Mouse (Mus musculus) kidney, postnatal 0 days (tissue): ENCODE data around the gene Prss21. TPM values are rescaled to one million over a fixed set of nuclear protein-coding genes. Genes with fewer than 3 reads are reported as not detected.

Experiments
- ATAC-seq: fragments of 200-750 bp; cut with Nextera tagmentation; replicated peaks from 2 replicates; pipeline ENCODE4 v1.8.0; 2017; ENCODE audit warnings: low read depth, moderate number of reproducible peaks, moderate TSS enrichment, moderate library complexity; ENCODE audit not compliant: low FRiP score
- DNase-seq: peaks from one replicate; pipeline ENCODE4 v3.0.0-alpha.2; 2016; ENCODE audit warnings: low spot score
- H3K27ac ChIP-seq: fragments of 300-500 bp; sonication (generic); 2 replicates; pipeline ENCODE4 v1.5.1; 2014; ENCODE audit warnings: mild to moderate bottlenecking
- H3K27me3 ChIP-seq: fragments of 300-500 bp; sonication (generic); 2 replicates; pipeline ENCODE4 v1.6.1; 2014; ENCODE audit warnings: low read length, mixed read lengths; ENCODE audit not compliant: insufficient read depth
- H3K36me3 ChIP-seq: fragments of 300-500 bp; sonication (generic); 2 replicates; pipeline ENCODE4 v1.6.1; 2014; ENCODE audit warnings: low read length, mixed read lengths; ENCODE audit not compliant: insufficient read depth
- H3K4me1 ChIP-seq: fragments of 300-500 bp; sonication (generic); replicated peaks from 2 replicates; pipeline ENCODE4 v1.6.1; 2014; ENCODE audit warnings: antibody characterized with exemption, low read length, mixed read lengths; ENCODE audit not compliant: insufficient read depth
- H3K4me2 ChIP-seq: fragments of 300-500 bp; sonication (generic); 2 replicates; pipeline ENCODE4 v1.6.1; 2014; ENCODE audit warnings: mild to moderate bottlenecking, low read length, moderate library complexity, mixed read lengths
- H3K4me3 ChIP-seq: fragments of 300-500 bp; sonication (generic); replicated peaks from 2 replicates; pipeline ENCODE4 v1.5.1; 2014; ENCODE audit warnings: low read depth, low read length
- H3K9ac ChIP-seq: fragments of 300-500 bp; sonication (generic); 2 replicates; pipeline ENCODE4 v1.6.1; 2014; ENCODE audit warnings: low read depth, low read length
- H3K9me3 ChIP-seq: fragments of 300-500 bp; sonication (generic); replicated peaks from 2 replicates; pipeline ENCODE4 v1.6.1; 2016; ENCODE audit warnings: low read length, inconsistent platforms, mixed read lengths
- CTCF ChIP-seq: IDR thresholded peaks from 2 replicates; pipeline ENCODE4 v1.5.1; 2016; ENCODE audit warnings: antibody characterized with exemption, low read depth, mild to moderate bottlenecking, moderate library complexity
- WGBS: fragments of 180-500 bp; shearing (Covaris S2); extraction: QIAGEN DNeasy Blood & Tissue Kit; methylation state at CpG from one replicate; pipeline ENCODE4 v1.1.7; 2014; 5-methylcytosine and 5-hydroxymethylcytosine counted together
- polyA plus RNA-seq: library from polyadenylated mRNA; unstranded; fragments of >200 nt; fragmentation: Nextera tagmentation; extraction: Ambion mirVana; gene quantifications from 2 replicates; pipeline ENCODE4 v1.2.1, GENCODE M21; 2015

Prss21 gene
- polyA plus RNA-seq, 1 experiment from 2014 or later, result not detected

DNA sequence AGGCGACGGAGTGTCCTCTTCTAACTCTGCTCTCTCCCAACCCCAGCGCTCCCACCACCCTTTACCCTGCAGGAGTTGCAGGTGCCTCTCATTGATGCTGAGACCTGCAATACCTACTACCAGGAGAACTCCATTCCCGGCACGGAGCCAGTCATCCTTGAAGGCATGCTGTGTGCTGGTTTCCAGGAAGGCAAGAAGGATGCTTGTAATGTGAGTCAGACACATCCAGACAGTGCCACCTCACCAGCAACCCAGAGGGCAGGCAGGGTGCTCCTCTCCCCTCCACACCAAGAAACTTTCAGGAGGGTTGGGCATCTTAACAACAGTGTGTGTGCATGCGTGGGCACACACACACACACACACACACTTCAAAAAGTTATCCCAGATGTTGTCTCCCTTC lies 10.7 kb upstream of the Prss21 start:
- H3K4me1 ChIP-seq, result no peaks in the 10 kb centered on the region
- H3K9me3 ChIP-seq, result no peaks in the 10 kb centered on the region
- no peak overlapping the region for H3K27ac ChIP-seq
- no peak overlapping the region for H3K4me2 ChIP-seq
- H3K27me3 ChIP-seq, result no peaks in the 10 kb centered on the region
- 71% methylated on average over 6 of the region's 6 CpGs for WGBS
- no peak for TF ChIP-seq CTCF
- no peak overlapping the region for H3K9ac ChIP-seq
- no peak overlapping the region for H3K4me3 ChIP-seq
- no peak for DNase-seq
- ATAC-seq, result no peak
- no peaks in the 10 kb centered on the region for H3K36me3 ChIP-seq

DNA sequence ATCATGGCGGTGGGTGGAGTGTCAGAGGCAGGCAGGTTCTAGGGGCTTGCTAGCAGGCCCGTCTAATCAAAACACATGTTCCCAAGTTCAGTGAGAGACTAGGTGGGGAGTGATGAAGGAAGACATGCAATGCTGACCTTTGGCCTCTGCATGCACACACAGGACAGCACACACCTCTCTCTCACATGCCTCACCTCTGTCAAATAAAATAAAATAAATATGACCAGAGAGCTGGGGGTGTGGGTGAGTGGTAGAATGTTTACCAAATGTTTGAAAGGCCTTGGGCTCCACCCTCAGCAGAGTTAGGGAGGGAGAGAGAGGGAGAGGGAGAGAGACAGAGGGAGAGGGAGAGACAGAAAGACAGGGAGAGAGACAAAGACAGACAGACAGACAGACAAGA lies 9.9 kb upstream of the Prss21 start:
- Histone ChIP-seq H3K9me3 (no peaks in the 10 kb centered on the region), H3K27ac (no peak overlapping the region), H3K9ac (no peak overlapping the region), H3K27me3 (no peaks in the 10 kb centered on the region), H3K36me3 (no peaks in the 10 kb centered on the region), H3K4me3 (no peak overlapping the region), H3K4me1 (no peaks in the 10 kb centered on the region), H3K4me2 (no peak overlapping the region)
- no peak for TF ChIP-seq CTCF
- WGBS, result 84% methylated on average over 2 of the region's 2 CpGs
- ATAC-seq (no peak), DNase-seq (no peak)

DNA sequence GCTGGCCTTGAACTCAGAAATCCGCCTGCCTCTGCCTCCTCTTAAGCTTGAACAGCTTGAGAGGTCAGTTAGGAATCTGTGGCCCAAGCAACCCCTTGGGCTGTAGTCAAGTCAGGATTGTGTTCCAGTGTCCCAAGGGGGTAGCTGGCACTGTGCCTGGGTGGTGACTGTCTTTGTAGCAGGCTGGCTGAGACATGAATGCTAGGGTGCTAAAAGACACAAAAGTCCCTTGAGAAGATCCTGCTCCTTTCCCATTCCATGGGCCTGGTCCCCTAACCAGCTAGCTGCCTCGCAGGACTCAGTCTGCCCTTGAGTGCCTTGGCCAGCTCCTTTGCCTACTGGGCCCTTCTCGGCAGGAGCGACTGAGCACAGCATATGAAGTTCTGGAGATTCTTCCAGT lies 4.9 kb upstream of the Prss21 start:
- ATAC-seq, result no peak
- no peak for TF ChIP-seq CTCF

DNA sequence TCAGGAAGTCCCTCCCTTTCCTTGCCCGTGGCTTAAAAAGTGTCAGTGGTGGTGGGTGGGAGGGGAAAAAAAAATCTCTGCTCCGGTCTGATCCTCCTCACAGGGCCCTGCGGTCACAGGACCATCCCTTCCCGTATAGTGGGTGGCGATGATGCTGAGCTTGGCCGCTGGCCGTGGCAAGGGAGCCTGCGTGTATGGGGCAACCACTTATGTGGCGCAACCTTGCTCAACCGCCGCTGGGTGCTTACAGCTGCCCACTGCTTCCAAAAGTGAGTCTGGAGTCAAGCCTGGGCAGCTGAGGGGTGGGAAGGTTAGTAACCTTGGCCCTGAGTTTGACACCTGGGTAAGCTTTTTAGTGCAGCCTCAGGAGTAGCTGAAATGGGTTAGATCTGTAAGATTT lies 657 bp downstream of the Prss21 start:
- Histone ChIP-seq H3K27me3 (no peaks in the 10 kb centered on the region), H3K9me3 (no peaks in the 10 kb centered on the region), H3K4me3 (no peak overlapping the region), H3K36me3 (no peaks in the 10 kb centered on the region), H3K4me1 (no peaks in the 10 kb centered on the region), H3K27ac (no peak overlapping the region), H3K9ac (no peak overlapping the region), H3K4me2 (no peak overlapping the region)
- DNase-seq, result no peak
- no peak for TF ChIP-seq CTCF
- ATAC-seq, result no peak
- WGBS, result 85% methylated on average over 11 of the region's 11 CpGs

More for the DNA sequence above, 4.9 kb upstream of the Prss21 start:
- Histone ChIP-seq H3K9me3 (no peaks in the 10 kb centered on the region), H3K9ac (no peak overlapping the region), H3K36me3 (no peaks in the 10 kb centered on the region), H3K4me2 (no peak overlapping the region), H3K27me3 (no peaks in the 10 kb centered on the region), H3K27ac (no peak overlapping the region), H3K4me3 (no peak overlapping the region), H3K4me1 (no peaks in the 10 kb centered on the region)
- no peak for DNase-seq
- 92% methylated on average over 4 of the region's 4 CpGs for WGBS

DNA sequence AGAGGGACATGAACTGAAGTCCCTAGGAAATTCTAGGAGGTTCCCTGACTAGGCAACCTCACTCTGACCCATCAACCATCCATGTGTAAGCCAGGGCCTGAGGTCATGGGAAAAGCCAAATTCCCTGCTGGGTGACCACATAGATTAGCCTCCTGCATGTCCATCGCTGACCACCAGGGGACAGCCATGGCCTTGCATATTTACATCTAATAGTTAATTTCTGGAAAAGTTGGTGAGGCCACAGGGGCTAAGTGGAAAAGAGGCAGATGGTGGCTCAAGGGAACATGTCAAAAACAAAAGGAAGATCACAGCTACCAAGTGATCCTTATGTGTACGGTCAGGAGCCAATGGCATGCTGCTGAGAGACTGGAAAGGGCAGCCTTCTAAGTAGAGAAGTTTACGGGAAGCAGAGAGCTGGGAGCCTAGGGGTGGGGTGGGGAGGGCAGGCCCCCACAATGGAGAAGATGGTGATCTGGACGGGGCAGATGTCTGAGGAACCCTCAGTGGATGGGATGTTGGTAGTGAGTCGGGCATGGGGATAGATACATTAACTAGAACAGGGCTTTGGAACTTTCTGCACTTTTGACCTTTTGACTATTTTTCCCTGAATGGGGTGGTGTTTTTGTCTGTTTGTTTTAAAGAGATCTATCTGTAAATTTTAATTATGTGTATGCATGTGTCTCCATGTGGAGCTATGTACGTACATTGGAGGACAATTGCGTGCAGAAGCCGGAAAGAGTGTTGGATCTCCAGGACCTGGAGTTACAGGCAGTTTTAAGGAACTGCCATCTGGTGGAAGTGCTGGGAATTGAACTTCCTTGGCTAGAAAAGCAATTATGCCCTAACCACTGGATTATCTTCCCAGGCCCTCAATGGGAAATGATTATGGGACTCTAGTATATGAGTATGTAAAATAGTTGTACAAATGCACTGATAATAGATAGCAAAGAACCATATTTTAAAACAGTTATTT lies 6.3 kb downstream of the Prss21 start:
- H3K4me1 ChIP-seq, result no peaks in the 10 kb centered on the region
- peak; percentile 89 for TF ChIP-seq CTCF
- no peak overlapping the region for H3K27ac ChIP-seq
- H3K9ac ChIP-seq, result no peak overlapping the region
- no peaks in the 10 kb centered on the region for H3K27me3 ChIP-seq
- DNase-seq, result peak; percentile 81
- ATAC-seq, result 0 out of 2 replicates have a peak, but pooled peaks have one; percentile 52
- H3K36me3 ChIP-seq, result no peaks in the 10 kb centered on the region
- no peak overlapping the region for H3K4me2 ChIP-seq
- 39% methylated on average over 8 of the region's 8 CpGs for WGBS
- H3K4me3 ChIP-seq, result no peak overlapping the region
- no peaks in the 10 kb centered on the region for H3K9me3 ChIP-seq

DNA sequence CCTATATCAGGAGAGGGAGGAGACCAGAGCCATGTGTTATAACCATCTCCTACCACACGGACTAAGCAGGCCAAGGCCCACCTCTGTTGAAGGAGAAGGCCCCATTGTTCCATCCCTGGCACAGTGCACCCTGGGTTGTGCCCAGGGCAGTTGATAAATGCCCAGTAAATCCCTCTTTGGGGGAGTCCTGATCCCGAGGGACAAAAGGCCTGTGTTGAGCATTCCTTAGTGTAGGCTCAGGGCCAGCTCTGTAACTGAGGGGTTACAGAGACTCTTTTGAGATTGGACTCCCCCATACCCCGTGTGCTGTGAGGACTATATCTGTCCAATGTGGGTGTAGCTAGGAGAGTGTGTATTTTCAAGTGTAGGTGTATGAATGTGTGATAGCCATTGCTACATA lies 8.9 kb downstream of the Prss21 start:
- Histone ChIP-seq H3K36me3 (no peaks in the 10 kb centered on the region), H3K27ac (no peak overlapping the region), H3K4me1 (no peaks in the 10 kb centered on the region), H3K4me2 (no peak overlapping the region), H3K27me3 (no peaks in the 10 kb centered on the region), H3K4me3 (no peak overlapping the region), H3K9me3 (no peaks in the 10 kb centered on the region), H3K9ac (no peak overlapping the region)
- no peak for ATAC-seq
- DNase-seq, result no peak
- no peak for TF ChIP-seq CTCF
- WGBS, result 49% methylated on average over 3 of the region's 3 CpGs
